Mouse (Mus musculus): ENCODE data around the gene Lmtk2.

Lmtk2 gene

DNA sequence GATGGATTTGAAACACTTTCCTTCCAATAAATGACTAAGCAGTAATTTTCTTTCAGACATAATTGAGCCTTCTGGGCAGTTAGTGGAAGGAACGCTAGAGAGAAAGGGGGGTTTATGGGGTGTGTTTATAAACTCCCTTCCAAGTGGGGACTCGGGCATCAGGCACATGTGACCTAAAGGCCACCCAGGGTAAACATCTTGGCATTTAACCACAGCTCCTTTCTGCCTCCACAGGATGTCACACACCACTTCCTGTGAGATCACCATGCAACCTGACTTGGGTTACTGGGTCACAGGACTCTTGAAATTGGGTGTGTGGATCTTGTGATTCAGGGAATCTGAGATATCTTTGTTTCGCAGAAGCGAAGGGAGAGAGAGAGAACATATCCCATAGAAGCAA is 121.1 kb downstream of the Lmtk2 start:
- DNase-seq = no peak

DNA sequence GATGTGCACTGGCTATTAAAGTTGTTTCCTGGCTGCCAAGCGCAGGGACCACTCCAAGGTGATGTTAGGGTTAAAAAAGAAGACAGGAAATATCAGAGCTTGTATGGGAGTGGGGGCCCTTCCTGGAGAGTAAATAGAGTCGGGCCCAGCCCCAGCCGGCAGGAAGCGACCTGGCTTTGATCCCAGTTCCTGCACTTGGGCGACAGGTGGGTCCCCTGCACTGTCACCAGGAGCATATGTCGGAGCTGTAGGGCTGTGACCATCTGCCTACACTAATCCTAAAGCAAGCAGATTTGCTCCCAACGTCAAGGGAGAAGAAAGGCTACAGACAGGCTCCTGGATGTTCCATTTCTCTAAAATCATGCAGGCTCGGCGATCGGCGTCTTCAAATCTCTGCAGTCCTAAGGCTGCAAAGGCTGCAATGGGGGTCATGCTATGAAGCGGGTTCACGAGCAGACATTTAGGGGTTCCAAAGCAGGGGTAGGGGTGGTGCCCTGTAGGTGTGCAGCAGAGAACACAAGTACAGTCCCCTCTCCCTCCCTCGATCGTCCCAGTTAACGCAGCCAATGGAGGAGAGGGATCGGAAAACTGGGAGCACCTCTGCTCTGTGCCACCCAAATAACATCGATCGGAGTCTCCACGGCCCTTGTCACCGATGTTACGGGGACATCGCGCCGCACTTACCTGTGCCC is 122.7 kb downstream of the Lmtk2 start:
- DNase-seq = no peak

DNA sequence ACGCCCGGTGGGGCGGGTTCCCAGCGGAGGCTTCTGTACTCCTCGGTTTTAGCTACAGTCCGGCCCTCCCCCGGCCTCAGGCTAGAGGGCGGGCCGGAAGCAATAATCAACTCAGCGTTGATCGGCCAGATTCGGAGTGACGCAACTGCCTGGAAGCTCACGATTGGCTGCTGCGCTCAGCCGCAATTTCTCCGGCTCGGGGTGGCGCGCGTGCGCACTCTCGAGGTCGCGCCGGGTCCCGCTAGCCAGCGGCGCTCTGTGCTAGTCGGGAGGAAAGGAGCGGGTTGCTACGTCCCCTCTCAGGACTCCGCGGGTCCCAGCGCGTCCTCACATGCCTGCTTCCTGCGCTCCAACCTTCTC is 123.2 kb downstream of the Lmtk2 start, which contains the start of gene Tecpr1:
Gene Tecpr1, minus strand, starts transcription at position 113 of the 360 bp plus-strand sequence.
- peak; percentile 92 for DNase-seq

DNA sequence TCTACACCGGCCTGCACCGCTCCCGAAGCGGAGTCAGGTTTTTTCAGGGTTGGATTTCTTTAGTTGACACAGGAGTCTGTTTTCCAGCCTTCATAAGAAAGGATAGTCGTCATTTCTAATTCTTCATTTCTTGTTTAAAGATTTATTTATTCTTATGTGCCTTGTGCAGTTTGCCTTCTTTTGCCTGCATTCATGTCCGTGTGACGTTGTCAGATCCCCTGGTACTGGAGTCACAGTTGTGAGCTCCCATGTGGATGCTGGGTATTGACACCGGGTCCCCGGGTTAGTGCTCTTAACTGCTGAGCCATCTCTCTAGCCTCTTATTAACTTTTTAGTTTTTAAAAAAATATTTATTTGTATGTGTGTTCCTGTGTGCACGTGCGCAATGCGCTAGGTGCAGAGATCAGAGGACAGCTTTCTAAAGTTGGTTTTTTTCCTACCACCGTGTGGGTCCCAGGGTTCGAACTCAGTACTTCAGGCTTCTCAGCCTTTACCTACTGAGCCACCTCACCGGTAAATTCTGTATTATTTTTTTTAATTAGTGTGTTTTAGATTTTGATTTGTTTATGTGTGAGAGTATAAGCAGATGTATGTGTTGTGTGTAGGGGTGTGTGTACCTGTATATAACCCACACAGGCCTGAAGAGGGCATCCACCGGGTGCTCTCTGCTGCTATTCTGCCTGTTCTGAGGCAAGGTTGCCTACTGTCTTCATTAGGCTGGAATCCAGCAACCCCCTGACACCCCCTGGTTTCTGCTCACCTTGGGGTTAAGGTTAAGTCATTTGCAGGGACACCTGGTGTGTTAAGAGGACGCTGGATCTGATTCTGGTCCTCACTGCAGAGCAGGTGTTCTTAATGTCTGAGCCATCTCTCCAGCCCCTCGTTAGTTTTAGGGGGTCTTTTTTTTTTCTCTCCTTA is 123.9 kb downstream of the Lmtk2 start:
- DNase-seq = no peak

DNA sequence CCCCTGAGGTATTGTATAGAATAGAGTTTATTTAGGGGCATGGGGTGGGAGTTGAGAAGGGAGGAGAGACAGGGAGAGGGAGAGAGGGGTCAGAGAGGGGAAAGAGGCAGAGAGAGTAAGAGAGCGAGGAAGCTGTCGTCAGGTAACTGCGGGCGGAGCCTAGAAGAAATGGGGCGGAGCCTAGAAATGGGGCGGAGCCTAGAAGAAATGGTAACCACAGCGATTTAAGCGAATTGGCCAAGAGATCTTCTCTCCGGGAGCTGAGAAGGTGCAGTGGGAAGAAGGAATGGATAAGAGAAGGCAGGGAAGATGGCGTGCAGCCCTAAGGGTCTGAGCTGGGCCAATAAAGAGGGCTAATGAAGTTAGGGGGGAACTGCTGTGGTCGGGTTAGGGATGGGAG is 126.0 kb downstream of the Lmtk2 start:
- DNase-seq = no peak

DNA sequence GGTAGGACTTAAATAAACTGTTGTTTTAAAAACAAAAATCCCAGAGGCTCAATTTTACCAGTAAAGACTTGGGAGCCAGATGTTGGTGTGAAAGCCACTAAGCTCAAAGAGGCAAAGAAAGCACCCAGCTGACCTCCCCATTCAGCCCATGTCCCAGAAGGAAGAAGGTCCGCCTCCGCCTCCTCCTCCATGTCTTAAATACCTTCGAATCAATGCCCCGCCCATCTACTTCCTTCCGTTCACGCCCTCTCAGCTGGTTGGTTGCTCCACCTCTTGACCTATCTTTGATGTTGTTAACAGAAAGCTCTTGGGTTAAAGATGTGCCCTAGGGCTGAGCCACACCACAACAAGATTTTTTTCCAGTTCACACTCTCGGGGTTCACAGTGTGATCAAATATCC is 130.0 kb downstream of the Lmtk2 start:
- DNase-seq = no peak

DNA sequence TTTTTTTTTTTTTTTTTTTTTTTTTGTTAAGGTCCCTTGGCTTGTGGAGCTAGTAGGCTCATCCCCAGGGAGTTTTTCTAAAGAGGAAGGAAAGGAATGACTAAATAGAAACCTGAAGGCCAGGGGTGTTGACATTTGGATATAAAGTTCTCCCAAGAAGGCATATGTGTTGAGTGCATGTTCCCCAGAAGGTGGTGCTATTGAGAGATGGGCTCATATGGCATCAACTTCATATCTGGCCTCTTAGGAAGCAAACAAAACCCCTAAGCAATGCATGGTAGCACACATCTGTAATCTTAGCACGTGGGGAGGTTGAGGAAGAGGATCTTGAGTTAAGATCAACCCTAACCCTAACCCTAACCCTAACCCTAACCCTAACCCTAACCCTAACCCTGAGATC is 131.2 kb downstream of the Lmtk2 start:
- no peak for DNase-seq

DNA sequence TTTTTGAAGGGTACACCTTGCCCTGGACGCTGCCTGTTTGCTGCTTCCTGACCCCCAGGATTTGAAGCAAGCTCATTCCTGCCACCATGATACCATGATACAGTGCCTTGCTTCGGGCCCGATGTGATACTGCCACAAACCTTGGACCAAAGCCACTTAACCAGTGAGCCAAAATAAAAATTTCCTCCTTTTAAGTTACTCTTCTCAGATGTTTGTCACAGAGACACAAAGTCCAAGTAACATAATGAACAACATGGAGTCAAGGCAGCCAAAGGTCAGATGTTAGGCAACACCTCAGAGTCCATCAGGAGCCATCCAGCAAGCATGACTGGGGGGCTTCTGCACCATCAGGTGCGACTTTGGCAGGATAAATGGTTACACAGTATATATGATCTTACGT is 132.3 kb downstream of the Lmtk2 start:
- DNase-seq = no peak

DNA sequence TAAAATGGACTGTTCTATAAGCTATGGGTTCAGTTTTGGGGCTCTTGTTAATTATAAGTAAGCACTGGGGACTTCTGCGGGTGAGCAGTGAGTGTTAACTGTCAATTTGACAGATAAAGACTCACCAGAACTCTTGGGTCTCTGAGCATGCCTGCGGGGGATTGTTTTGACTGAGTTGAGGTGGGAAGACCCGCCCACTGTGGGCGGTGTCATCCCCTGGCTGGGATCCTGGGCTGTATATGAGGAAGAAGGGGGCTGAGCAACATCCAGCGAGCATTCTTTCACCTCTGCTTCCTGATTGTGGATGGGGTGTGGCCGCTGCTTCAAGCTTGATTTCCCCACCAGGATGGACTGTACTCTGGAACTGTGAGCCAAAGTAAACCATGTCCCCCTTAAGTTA is 134.0 kb downstream of the Lmtk2 start:
- DNase-seq = no peak

DNA sequence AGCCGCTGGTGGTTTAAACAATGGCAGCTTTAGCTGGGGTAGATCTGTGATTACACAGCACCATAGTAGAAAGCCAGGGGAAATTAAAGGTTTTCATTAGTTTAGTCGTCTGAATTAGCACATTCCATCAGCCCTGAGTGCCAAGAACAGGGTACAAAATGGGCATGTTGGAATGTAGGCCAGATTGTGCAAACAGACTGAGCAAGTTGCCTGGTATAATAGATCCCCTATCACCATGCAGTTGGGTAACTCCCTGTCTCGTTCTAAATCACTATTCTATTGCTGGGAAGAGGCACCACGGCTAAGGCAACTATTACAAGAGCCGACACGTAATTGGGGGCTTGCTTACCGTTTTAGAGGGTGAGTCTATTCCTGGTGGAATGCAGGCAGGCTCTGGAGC is 134.5 kb downstream of the Lmtk2 start:
- DNase-seq = no peak
